Mouse (Mus musculus) cerebellum, adult 11 months (tissue): ENCODE measurements around the gene Cd200r1.
"Not testable (repeated sequence)": the region's sequence is repeated elsewhere in the genome, so short reads cannot be mapped to it uniquely, and the experiment has no call there.

ENCODE experiments used
- DNase-seq: peaks from one replicate; pipeline ENCODE4 v3.0.0; 2022

The Cd200r1 gene

GRCm38 (mm10) chr16:44767506-44767905, 2.0 kb downstream of the Cd200r1 start:
- DNase-seq = no peak

GRCm38 (mm10) chr16:44767967-44768366, 2.4 kb downstream of the Cd200r1 start:
- no peak for DNase-seq

- DNase-seq = no peak
Measured at GRCm38 (mm10) chr16:44772577-44772976, 7.0 kb downstream of the Cd200r1 start.

GRCm38 (mm10) chr16:44773673-44774072, 8.1 kb downstream of the Cd200r1 start:
- no peak for DNase-seq

GRCm38 (mm10) chr16:44774201-44774600, 8.7 kb downstream of the Cd200r1 start:
- DNase-seq = no peak

- DNase-seq = no peak
Measured at GRCm38 (mm10) chr16:44778538-44779147, 13.1 kb downstream of the Cd200r1 start.

GRCm38 (mm10) chr16:44779494-44779893, 14.0 kb downstream of the Cd200r1 start:
- no peak for DNase-seq

- DNase-seq = no peak
Measured at GRCm38 (mm10) chr16:44780751-44781150, 15.2 kb downstream of the Cd200r1 start.

GRCm38 (mm10) chr16:44786934-44787333, 21.4 kb downstream of the Cd200r1 start:
- DNase-seq = no peak

GRCm38 (mm10) chr16:44794416-44794815, 28.9 kb downstream of the Cd200r1 start:
- DNase-seq = no peak

GRCm38 (mm10) chr16:44805976-44806375, 40.4 kb downstream of the Cd200r1 start:
- no peak for DNase-seq

- not testable (repeated sequence) for DNase-seq
Measured at GRCm38 (mm10) chr16:44810223-44810622, 44.7 kb downstream of the Cd200r1 start.

GRCm38 (mm10) chr16:44811544-44811943, 46.0 kb downstream of the Cd200r1 start, which contains the start of gene Cd200r4:
TSS of gene Cd200r4 (plus strand) at chr16:44811733.
- DNase-seq = no peak

- DNase-seq = no peak
Measured at GRCm38 (mm10) chr16:44812468-44813065, 47.0 kb downstream of the Cd200r1 start.

GRCm38 (mm10) chr16:44818010-44818409, 52.5 kb downstream of the Cd200r1 start:
- no peak for DNase-seq

GRCm38 (mm10) chr16:44820545-44820944, 55.0 kb downstream of the Cd200r1 start:
- no peak for DNase-seq

GRCm38 (mm10) chr16:44832286-44832685, 66.8 kb downstream of the Cd200r1 start:
- DNase-seq = no peak

- not testable (repeated sequence) for DNase-seq
Measured at GRCm38 (mm10) chr16:44833189-44833588, 67.7 kb downstream of the Cd200r1 start.
